Mouse (Mus musculus) left cerebral cortex, adult 2 months (tissue): Measurements from ENCODE around the gene Gad1. TPM values are rescaled to one million over a fixed set of nuclear protein-coding genes. Genes with fewer than 3 reads are reported as not detected.

Source experiments
- DNase-seq, 2 experiments: peaks; one replicate each; pipeline ENCODE4 v3.0.0; 2021 to 2022; ENCODE audit warnings: low spot score in 2 of 2, mixed read lengths in 1 of 2; ENCODE audit errors: extremely low spot score in 1 of 2
- H3K27ac ChIP-seq: fragments of 200-600 bp; 2 replicates; pipeline ENCODE4 v1.8.1; 2022
- H3K4me3 ChIP-seq: fragments of 200-600 bp; 2 replicates; pipeline ENCODE4 v1.8.1; 2022
- CTCF ChIP-seq: fragments of 200-600 bp; IDR thresholded peaks from 2 replicates; pipeline ENCODE4 v1.8.1; 2022; ENCODE audit warnings: antibody characterized with exemption, mild to moderate bottlenecking, moderate library complexity
- intact Hi-C: fragments of 180-260 bp; cut with DNase I; formaldehyde crosslinking; loops from one replicate; pipeline ENCODE4 v1.15.1; 2025
- total RNA-seq, 2 experiments: library from RNA; stranded (reverse); gene quantifications; 2 replicates each; pipeline ENCODE4 v1.2.3; 2021

Gene Gad1
- total RNA-seq, 2 experiments from 2014 or later = 374 to 427 TPM

DNA sequence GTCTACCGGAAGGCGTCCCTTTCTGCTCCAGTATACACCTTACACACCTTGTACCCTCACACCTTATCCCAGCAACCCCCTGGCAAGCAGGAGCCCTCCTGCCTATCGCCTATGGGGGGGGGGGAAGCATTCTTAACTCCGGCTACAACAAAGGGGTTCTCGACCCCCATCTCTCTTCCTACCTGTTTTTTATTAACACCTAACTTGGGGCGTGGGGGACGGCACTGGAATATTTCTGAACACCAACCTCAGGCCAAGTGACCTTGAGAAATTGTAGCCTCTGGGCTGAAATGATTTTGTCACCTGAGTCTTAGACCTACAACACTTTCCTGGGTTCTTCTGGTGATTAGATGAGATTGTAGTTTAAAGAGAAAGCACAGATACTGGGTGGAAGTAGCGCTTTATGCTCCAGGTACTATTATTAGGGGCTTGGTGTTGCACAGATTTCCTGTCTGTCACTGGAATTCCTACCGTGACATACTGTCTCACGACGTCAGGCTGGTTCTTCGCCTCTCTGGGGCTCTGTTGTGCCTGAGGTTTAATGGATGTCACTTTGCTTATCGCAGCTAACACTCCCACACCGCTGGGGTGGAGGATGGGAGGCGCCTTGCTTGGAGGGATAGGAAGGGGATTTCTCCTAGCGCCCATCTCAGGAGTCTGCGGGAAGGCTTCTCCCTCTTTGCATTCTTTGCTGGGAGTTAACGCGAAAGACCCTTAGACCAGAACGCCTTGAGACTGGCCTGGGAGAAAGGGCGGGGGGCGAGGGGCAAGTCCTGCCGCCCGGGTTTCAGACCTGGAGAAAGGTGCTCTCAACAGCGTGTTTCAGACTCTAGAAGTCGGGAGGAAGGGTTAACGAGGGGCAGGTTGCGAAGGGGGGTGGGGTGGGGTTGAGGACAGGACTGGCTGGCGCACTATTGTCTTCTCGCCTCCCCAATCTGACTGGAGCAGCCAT lies 13.1 kb downstream of the Gad1 start:
- no peak for TF ChIP-seq CTCF
- intact Hi-C loops = loop anchor here (5.0 kb wide), 1 partner anchor 89 kb away; no protein-coding TSS in a partner anchor
- H3K27ac ChIP-seq = no peak overlapping the region
- no peak overlapping the region; the same call in 1 of the 2 replicates for H3K4me3 ChIP-seq
- DNase-seq = no peak

DNA sequence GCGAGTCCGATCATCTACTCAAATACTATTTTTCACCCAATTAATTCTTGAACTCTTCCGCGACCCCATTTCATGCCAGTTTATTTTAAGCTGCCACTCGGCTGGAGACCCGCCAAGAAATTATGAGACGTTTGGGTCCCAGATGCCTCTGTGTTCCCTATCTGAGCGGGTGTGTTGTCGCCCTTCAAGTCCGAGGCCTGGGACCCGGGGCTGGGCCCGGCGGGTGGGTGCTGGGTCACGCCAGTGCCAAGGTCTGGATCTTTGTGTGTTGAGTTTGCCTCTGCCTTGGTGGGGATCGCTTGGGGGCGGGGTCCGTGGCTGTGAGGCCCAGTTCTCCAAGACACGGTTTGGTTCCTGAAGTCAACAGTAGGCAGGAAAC lies 13.7 kb downstream of the Gad1 start:
- intact Hi-C loops = loop anchor here (5.0 kb wide), 1 partner anchor 89 kb away; no protein-coding TSS in a partner anchor
- no peak for TF ChIP-seq CTCF
- no peak for DNase-seq
- Histone ChIP-seq H3K4me3 (no peak overlapping the region; the same call in 1 of the 2 replicates), H3K27ac (no peak overlapping the region)

DNA sequence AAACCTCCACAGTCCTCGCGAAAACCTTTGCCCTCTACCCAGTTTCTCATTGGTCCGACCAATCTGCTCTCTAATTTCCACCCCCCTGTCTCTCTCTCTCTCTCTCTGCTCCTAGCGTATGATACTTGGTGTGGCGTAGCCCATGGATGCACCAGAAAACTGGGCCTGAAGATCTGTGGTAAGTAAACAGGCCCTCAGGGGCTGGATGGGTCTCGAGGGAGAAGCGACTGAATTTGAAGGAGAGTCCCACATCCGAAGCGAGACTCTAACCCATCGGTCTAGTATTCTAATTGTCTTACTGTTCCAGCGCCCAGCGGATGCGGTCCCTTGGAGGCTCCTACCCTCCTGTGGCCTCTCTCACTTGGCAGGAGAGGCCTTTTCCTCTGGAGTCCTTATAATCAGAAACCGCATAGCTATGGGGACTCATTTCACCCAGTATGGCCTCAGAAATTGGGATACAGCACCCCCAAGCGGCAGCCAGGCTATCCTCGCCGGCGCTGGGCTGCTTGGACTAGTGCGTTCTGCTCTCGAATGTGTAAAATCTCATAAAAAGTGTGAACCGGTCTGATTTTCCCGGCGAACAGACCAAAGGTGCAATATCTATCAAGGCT lies 14.3 kb downstream of the Gad1 start:
- peak; percentile 45 for TF ChIP-seq CTCF
- DNase-seq = no peak
- Histone ChIP-seq H3K4me3 (no peak overlapping the region), H3K27ac (no peak overlapping the region)
- intact Hi-C loops = loop anchor here (5.0 kb wide), 1 partner anchor 90 kb away; no protein-coding TSS in a partner anchor

DNA sequence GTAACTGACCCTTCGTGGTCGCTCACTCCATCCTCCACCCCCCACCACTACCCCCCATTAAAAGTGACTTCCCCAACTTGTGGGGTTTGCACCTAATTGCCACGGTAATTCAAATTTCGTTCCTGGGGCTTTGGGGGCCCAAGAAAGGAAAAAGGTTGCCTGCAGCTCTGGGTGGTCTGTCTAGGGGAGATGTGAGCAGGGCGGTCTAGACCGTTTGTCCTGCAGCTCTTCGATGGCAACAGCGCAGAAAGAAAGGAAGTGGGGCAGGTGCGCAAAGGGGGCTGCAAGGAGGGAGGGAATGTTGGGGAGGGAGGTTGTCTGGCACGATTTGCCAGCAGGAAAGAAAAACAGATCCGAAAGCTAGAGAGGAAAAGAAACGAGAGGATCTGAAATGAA lies 14.8 kb downstream of the Gad1 start:
- TF ChIP-seq CTCF = no peak
- no peak for DNase-seq
- H3K4me3 ChIP-seq = no peak overlapping the region
- intact Hi-C loops = loop anchor here (5.0 kb wide), 1 partner anchor 90 kb away; no protein-coding TSS in a partner anchor
- no peak overlapping the region for H3K27ac ChIP-seq

DNA sequence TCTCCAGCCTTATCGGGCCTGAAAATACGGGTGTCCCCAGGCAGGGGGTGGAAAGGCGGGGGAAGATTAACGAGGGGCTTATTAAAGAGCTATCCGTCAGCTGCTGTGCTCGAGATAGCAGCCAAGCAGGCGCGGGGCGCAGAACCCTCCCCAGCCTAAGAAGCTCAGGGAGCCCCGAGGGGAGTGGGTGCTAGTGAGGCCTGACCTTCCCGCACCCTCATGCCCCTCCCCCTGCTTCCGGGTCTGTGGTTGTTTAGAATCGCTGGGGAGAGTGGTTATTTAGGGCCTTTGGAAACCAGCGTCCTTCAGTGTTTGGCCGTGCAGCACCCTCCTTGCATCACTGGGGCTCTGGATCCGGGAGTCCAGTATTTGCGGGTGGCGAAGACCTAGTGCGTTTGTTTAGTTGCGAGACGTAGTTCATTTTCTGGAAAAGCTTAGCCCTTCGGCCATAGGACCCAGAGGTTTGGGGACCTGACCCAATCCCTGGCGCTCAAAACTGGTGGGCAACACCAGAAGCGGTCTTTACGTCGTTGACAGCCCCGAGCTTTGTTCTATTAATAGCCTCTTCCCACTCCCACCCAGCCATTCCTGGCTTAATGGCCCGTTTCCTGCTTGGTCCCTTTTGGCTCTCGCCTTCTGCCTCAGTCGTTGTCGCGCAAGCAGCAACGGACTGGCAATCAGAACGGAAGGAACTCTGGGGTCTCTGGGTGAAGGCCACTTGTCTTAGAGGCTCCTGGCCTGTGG lies 15.5 kb downstream of the Gad1 start:
- 0 out of 2 replicates have a peak overlapping the region, but pooled peaks have one; percentile 2 for H3K27ac ChIP-seq
- H3K4me3 ChIP-seq = peak overlapping the region; percentile 1; the same call in 1 of the 2 replicates
- no peak for DNase-seq
- no peak for TF ChIP-seq CTCF
- intact Hi-C loops = loop anchor here (5.0 kb wide), 1 partner anchor 91 kb away; no protein-coding TSS in a partner anchor

DNA sequence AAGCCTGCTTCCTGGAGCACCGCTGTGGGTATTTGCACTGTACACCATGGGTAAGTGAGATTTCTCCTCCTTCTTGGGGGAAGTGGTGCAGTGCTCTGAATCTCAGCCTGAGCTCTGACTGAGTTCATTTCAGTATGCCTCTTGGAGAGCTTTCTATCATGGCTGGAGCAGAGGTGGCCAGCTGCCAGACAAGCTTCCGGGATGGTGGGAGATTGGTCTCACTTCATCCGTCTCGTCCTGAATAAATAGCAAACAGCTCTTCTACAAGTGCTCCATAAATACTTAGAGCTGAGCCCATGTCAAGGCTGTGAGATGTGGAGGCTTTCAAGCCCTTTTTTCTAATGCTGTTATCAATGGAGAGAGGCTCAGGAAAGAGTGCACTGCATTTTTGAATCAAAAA lies 18.8 kb downstream of the Gad1 start:
- intact Hi-C loops = no loop called here
- Histone ChIP-seq H3K4me3 (no peak overlapping the region), H3K27ac (no peak overlapping the region)
- no peak for DNase-seq
- no peak for TF ChIP-seq CTCF

DNA sequence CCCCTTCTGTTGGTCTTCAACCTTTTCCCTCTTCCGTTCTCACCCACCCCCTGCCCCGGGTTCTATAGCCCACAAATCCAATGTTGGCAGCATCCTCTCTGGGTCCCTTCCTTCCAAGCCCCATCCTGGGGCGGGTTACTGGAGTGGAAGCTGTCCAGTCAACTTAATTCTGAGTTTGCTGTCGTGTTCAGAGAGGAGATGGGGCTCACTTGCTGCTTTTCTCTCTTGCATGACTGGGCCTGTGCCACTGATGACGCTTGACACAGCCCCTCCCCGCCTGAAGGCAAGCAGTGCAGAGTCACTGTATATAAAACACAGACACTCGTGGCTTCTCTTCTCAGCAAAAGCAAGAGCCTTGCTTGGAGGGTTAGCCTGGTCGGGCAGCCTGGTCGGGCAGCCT lies 19.4 kb downstream of the Gad1 start:
- intact Hi-C loops = no loop called here
- H3K27ac ChIP-seq = no peak overlapping the region
- no peak for TF ChIP-seq CTCF
- no peak overlapping the region for H3K4me3 ChIP-seq
- no peak for DNase-seq

DNA sequence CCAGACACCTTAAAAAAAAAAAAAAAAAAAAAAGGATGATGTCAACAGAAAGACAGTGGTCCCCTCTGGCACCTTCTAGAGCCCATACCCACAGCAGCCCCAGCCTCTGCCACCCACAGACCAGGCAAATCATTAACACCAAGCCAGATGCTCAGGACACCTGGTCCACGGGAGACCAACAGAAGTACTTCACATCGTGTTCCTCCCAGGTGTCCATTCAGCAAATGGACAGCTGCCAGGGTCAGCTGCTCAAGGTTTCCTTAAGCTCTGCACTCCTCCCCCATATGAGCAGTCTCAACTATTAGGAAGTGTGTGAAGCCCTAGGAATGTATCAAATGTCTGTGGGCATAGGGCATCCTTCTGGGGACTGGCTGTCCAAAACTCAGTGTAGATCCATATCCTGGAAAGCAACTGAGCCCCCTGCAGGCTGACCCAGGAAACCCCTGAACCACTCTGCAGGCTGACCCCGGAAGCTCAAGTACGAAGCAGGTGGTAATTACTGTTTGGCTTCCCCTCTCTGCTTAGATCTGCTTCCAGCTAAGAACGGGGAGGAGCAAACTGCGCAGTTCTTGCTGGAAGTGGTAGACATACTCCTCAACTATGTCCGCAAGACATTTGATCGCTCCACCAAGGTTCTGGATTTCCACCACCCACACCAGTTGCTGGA lies 20.8 kb downstream of the Gad1 start:
- intact Hi-C loops = no loop called here
- no peak for DNase-seq
- TF ChIP-seq CTCF = no peak
- Histone ChIP-seq H3K27ac (no peak overlapping the region), H3K4me3 (no peak overlapping the region)

DNA sequence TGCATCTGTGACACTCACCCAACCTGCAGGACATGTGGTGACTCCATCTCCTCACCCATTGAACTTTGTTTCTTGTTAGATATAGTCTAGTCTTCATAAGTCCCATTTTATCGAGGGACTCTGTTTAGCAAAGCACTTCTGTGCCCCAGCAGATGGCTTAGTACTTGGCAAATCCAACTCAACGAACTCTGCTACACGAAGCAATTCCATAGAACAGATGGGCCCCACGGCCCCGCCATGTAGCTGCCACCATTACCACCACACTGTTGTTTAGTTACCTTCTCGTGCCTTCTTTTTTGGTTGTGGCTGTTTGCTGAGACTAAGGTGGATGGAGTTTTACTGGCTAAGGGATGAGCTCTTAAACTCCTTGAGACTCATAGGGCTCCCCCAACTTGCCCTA lies 35.3 kb downstream of the Gad1 start:
- no peak overlapping the region for H3K27ac ChIP-seq
- no peak overlapping the region for H3K4me3 ChIP-seq
- intact Hi-C loops = no loop called here
- TF ChIP-seq CTCF = no peak
- no peak for DNase-seq

DNA sequence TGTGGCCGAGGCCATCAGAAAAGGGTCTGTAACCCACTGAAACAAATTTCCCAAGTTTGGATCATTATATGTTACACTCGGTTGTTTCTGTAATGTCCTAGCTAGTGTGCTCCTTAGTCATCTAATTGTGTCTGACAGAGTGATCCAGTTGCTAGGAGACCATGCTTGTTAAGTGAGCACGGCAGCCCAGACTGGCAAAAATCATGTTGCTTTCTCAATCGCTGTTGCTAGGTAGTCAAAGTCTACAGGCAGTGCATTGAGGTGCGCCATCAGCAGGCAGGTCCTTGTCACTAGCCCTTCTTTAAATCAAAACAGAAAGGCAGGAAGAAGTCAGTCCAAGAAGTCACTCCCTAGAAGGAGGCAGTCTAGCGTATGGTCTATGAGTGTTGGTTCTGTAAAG lies 39.6 kb downstream of the Gad1 start:
- TF ChIP-seq CTCF = no peak; the same call in 1 of the 2 replicates
- intact Hi-C loops = no loop called here
- Histone ChIP-seq H3K27ac (no peak overlapping the region), H3K4me3 (no peak overlapping the region)
- peak in 1 of 2 experiments; percentile 41 for DNase-seq

DNA sequence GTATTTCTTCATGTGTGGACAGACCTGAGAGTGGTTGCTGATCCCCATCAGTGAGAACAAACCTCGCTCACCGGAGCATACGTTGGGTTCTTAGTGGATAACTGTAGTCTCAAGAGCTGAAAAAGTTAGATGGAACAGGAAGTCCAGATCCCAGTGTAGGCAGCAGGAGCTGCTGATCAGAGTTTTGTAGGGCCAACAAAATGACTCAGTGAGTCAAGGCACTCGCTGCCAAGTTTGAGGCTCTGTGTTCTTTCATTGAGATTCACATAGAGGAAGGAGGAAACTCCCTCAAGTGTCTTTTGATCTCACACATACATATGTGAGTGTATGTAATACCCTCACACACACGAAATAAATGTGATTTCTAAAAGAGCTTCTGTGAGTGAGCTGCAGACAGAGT lies 40.8 kb downstream of the Gad1 start:
- H3K27ac ChIP-seq = no peak overlapping the region
- intact Hi-C loops = no loop called here
- DNase-seq = no peak

More for the DNA sequence above, 40.8 kb downstream of the Gad1 start:
- H3K4me3 ChIP-seq = no peak overlapping the region
- TF ChIP-seq CTCF = no peak
